Mouse (Mus musculus): ENCODE results near the gene Ip6k2.

- TF ChIP-seq CTCF (IDR thresholded peaks at IDR 0.05; ENCODE audit: low read depth) (no peak), EP300 (IDR thresholded peaks at IDR 0.05; ENCODE audit: low read depth) (no peak)
These were observed 22.0 kb upstream of the Ip6k2 start for GRCm38 (mm10) chr9:108761561-108761960.

Measured in heart, postnatal 0 days (tissue).